Mouse (Mus musculus) limb, embryonic 10.5 days (tissue): ENCODE data around the gene Ddah1. TPM values are rescaled to one million over a fixed set of nuclear protein-coding genes. Genes with fewer than 3 reads are reported as not detected.

ENCODE experiments used
- DNase-seq: peaks from one replicate; pipeline ENCODE4 v3.0.0-alpha.2; 2017; ENCODE audit warnings: low spot score
- H3K27ac ChIP-seq: fragments of 300-500 bp; sonication (generic); 2 replicates; pipeline ENCODE4 v1.5.1; 2016; ENCODE audit warnings: mild to moderate bottlenecking
- H3K27me3 ChIP-seq: fragments of 300-500 bp; sonication (generic); 2 replicates; pipeline ENCODE4 v1.6.1; 2016; ENCODE audit warnings: low read depth, mild to moderate bottlenecking; ENCODE audit not compliant: poor library complexity, severe bottlenecking
- H3K36me3 ChIP-seq: fragments of 300-500 bp; sonication (generic); 2 replicates; pipeline ENCODE4 v1.6.1; 2016; ENCODE audit warnings: mild to moderate bottlenecking, moderate library complexity
- H3K4me1 ChIP-seq: fragments of 300-500 bp; sonication (generic); 2 replicates; pipeline ENCODE4 v1.6.1; 2016
- H3K4me3 ChIP-seq: fragments of 300-500 bp; sonication (generic); 2 replicates; pipeline ENCODE4 v1.5.1; 2016; ENCODE audit warnings: mild to moderate bottlenecking, moderate library complexity
- H3K9me3 ChIP-seq: fragments of 300-500 bp; sonication (generic); replicated peaks from 2 replicates; pipeline ENCODE4 v1.6.1; 2016; ENCODE audit warnings: mild to moderate bottlenecking
- whole genome bisulfite sequencing: fragments of 180-500 bp; shearing (Covaris S2); methylation state at CpG from one replicate; pipeline ENCODE4 v1.1.7; 2016; 5-methylcytosine and 5-hydroxymethylcytosine counted together
- polyA plus RNA-seq: library from polyadenylated mRNA; unstranded; fragments of >200 nt; fragmentation: Nextera tagmentation; extraction: Ambion mirVana; gene quantifications from 2 replicates; pipeline ENCODE4 v1.2.1, GENCODE M21; 2016

The Ddah1 gene
- 13.7 and 14.2 TPM in 2 replicates for polyA plus RNA-seq

DNA sequence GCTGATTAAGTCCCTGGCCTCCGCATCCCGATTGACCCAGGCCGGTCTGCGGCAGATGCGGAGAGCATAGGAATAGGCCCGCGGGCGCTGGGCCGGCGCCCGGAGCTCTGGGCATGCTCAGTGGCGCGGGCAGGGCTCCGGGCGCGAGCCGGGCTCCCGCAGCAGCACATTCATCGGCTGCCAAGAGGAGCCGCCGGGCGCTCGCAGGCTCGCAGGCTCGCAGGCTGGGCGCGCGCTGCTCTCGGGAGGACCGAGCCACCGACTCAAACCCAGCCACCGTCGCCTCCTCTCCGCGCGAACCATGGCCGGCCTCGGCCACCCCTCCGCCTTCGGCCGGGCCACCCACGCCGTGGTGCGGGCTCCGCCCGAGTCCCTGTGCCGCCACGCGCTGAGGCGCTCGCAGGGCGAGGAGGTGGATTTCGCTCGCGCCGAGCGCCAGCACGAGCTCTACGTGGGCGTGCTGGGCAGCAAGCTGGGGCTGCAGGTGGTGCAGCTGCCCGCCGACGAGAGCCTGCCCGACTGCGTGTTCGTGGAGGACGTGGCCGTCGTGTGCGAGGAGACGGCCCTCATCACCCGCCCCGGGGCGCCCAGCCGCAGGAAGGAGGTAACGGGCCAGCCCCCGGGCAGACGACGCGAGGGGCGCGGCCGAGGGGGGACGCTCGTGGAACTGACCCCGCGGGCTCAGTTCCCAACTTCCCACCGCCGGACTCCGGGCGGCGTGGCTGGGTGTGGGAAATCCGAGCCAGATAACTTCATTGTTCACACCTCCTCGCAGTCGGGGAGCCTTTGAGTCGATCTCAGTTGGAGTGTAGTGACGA, at the start of gene Ddah1:
Ddah1 (plus strand) TSS at position 115 of the 818 bp plus-strand sequence.
- H3K27me3 ChIP-seq, result peaks cover 54% of the 10 kb centered on the region
- WGBS, result under 1% methylated on average over 97 of the region's 97 CpGs
- peak within 1 kb of the TSS; percentile 89 for H3K27ac ChIP-seq
- peaks cover 25% of the 10 kb centered on the region for H3K4me1 ChIP-seq
- DNase-seq, result peak; percentile 82
- H3K4me3 ChIP-seq, result peak within 1 kb of the TSS; percentile 74
- H3K9me3 ChIP-seq, result no peaks in the 10 kb centered on the region
- H3K36me3 ChIP-seq, result no peaks in the 10 kb centered on the region

DNA sequence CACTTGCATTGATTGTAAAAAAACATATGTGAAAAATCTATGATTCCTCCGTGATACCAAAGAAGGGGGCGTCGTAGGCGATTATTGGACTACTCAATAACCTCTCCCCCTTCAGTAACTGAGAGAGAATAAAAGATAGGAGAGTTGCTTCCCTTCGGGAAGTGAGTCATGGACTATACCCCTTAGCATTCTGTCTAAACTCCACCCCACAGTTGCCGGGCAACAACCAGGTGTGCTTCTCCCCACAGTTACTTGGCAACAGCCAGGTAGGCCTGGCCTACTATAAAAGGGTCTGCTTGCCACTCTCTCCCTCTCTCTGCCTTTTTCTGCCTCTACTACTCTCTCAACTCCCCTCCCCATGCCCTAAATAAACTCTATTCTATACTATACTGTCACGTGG, 42.6 kb upstream of the Ddah1 start:
- H3K4me3 ChIP-seq, result no peak overlapping the region
- no peak overlapping the region for H3K27ac ChIP-seq
- 90% methylated on average over 7 of the region's 7 CpGs for WGBS
- H3K4me1 ChIP-seq, result peaks cover 8% of the 10 kb centered on the region
- DNase-seq, result peak; percentile 18
- no peaks in the 10 kb centered on the region for H3K36me3 ChIP-seq
- H3K27me3 ChIP-seq, result no peaks in the 10 kb centered on the region
- no peaks in the 10 kb centered on the region for H3K9me3 ChIP-seq

DNA sequence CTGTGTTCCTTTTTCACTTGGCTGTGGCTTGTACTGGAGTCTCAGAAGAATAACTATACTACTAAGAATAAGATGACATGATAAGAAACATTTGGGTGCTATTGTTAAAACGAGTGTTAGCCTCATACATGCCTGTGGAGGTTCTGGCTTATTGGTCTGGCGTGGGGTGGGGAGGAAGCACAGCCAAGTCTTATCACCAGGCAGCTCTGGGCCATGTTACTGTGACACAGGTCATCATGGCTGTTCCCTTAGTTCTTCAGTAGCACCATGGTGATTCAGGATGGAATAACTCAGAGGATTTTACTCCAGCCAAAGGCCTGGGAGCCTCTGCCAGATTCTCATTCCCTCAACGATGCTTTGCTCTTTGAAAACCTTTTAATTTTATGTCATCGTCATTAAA, 38.8 kb upstream of the Ddah1 start:
- DNase-seq, result no peak
- no peaks in the 10 kb centered on the region for H3K27me3 ChIP-seq
- peaks cover 8% of the 10 kb centered on the region for H3K4me1 ChIP-seq
- 79% methylated on average over 4 of the region's 4 CpGs for WGBS
- H3K9me3 ChIP-seq, result no peaks in the 10 kb centered on the region
- H3K4me3 ChIP-seq, result no peak overlapping the region
- H3K27ac ChIP-seq, result no peak overlapping the region
- no peaks in the 10 kb centered on the region for H3K36me3 ChIP-seq

DNA sequence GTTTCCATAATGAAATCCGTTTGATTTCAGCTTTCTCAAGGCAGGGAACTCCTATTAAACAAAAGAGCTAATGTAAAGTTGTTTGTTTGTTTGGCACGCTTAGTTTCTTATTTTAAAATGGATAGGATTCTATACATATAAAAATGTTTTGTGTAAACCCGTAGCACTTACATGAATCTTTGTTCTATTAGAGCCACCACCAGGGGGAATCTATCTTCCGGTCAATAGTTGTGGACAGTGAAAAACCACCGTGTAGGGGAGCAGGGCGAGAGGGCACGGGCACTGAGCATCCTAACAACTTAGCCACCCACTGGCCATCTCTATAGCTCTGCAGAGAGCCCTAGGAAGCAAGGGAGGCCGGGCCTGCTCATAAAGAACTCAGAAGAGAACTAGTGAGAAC, 33.4 kb upstream of the Ddah1 start:
- Histone ChIP-seq H3K4me1 (peaks cover 11% of the 10 kb centered on the region), H3K27me3 (no peaks in the 10 kb centered on the region), H3K9me3 (no peaks in the 10 kb centered on the region), H3K27ac (no peak overlapping the region), H3K36me3 (no peaks in the 10 kb centered on the region), H3K4me3 (no peak overlapping the region)
- no peak for DNase-seq
- 81% methylated on average over 8 of the region's 8 CpGs for WGBS

DNA sequence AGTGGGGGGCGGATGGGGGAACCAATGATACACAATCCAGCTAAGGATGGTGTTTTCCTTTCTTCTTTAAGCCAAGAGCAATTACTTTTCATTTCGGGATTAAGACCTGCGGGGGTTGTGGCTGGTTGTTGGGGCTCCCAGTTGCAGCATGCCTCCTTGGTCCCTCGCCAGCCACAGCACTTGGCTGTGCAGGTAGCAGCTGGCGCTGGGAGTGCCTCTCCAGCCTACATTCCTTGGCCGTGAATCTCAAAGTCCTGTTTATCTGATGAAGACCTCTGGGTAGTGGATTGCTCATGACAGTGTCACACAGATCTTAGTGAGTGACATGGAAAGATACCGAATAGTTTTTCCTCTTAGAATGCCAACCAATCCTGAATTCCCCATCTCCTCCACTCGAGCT, 30.1 kb upstream of the Ddah1 start:
- Histone ChIP-seq H3K4me3 (no peak overlapping the region), H3K9me3 (no peaks in the 10 kb centered on the region), H3K4me1 (peaks cover 13% of the 10 kb centered on the region), H3K27ac (no peak overlapping the region), H3K27me3 (no peaks in the 10 kb centered on the region), H3K36me3 (no peaks in the 10 kb centered on the region)
- DNase-seq, result no peak
- 70% methylated on average over 8 of the region's 8 CpGs for WGBS

DNA sequence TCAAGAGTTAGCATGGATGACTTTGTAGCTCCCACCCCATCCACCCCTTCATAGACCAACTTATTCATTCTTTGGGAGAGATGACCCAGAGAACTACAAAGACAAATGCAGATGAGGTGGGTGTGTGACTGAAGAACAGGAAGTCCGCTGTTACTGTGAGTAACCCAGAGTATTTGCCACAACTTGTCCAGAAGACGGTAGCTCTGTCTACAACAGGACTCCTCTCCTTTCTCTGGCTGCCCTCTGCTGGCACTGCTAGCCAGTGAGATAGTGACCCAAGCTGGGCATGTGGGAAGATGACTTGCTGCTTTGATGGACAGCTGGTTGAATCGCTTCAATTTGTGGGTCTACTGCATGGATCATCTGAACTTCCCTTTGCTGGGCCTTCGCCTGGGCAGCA, 28.9 kb upstream of the Ddah1 start:
- DNase-seq, result no peak

DNA sequence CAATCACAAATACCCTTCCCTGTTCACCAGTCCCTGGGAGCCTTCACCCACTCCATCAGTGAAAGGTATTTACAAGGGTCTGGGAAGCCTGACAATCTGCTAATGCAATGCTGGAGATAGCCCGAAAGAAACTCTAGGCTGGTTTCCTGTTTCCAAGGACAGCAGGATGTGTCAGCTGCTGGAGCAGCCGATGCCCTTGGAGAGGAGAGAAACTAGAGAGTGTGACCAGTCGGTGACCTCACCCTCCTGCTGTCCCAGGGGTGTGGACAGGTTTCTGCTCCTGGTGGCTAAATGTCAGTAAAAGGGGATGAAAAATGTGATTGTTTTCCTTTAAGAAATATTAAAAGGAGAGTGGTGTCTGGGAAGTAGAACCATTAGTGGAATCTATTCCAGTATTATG, 28.4 kb upstream of the Ddah1 start:
- WGBS, result 6% methylated on average over 3 of the region's 3 CpGs
- no peak overlapping the region for H3K27ac ChIP-seq

More for the DNA sequence above, 28.9 kb upstream of the Ddah1 start:
- Histone ChIP-seq H3K27me3 (no peaks in the 10 kb centered on the region), H3K27ac (no peak overlapping the region), H3K9me3 (no peaks in the 10 kb centered on the region), H3K4me3 (no peak overlapping the region), H3K4me1 (peaks cover 13% of the 10 kb centered on the region), H3K36me3 (no peaks in the 10 kb centered on the region)
- WGBS, result 63% methylated on average over 4 of the region's 4 CpGs

DNA sequence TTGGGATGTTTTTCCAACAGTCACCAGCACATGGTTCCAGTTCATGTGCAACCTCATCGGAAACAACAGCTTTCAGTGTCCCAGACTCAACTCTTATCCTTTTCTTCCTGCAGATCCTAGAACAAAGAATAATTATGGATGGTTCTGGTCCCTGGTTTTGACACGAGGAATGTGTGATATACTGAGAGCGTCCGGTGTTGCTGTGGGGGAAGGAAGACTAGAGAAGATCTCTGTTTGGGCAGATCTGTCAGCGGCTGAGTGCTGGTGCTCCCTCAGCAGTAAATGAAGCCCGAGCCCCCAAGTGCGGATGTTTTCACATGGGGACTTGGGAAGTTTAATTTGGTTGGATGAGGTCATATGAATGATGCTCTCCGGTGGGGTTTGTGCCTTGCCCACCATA, 23.6 kb upstream of the Ddah1 start:
- H3K9me3 ChIP-seq, result no peaks in the 10 kb centered on the region
- WGBS, result 91% methylated on average over 8 of the region's 8 CpGs
- no peaks in the 10 kb centered on the region for H3K36me3 ChIP-seq
- H3K4me3 ChIP-seq, result no peak overlapping the region
- H3K4me1 ChIP-seq, result peaks cover 7% of the 10 kb centered on the region
- no peak for DNase-seq
- H3K27me3 ChIP-seq, result no peaks in the 10 kb centered on the region
- H3K27ac ChIP-seq, result no peak overlapping the region

More for the DNA sequence above, 28.4 kb upstream of the Ddah1 start:
- no peaks in the 10 kb centered on the region for H3K9me3 ChIP-seq
- H3K4me3 ChIP-seq, result no peak overlapping the region
- no peaks in the 10 kb centered on the region for H3K36me3 ChIP-seq
- H3K4me1 ChIP-seq, result peaks cover 13% of the 10 kb centered on the region
- no peaks in the 10 kb centered on the region for H3K27me3 ChIP-seq
- no peak for DNase-seq

DNA sequence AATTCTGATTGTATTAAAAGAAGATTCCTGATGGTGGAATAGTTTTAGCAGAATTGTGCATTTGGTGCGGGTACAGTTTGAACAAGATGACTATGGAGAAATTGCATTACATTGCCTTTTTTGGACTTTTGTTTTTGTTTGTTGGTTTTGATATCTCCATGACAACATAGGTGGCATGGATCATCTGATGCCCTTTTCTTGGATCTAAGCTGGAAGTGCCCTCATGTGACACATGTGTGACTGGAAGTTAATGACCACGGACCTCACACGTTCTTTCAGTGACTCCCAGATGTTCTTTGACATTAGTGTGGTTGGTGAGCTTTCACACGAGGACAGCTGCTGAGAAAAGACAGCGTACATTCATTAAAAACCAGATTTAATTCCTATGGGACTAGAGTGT, 21.9 kb upstream of the Ddah1 start:
- H3K4me3 ChIP-seq, result no peak overlapping the region
- H3K4me1 ChIP-seq, result peaks cover 11% of the 10 kb centered on the region
- WGBS, result 66% methylated on average over 5 of the region's 5 CpGs
- H3K27ac ChIP-seq, result no peak overlapping the region
- H3K36me3 ChIP-seq, result no peaks in the 10 kb centered on the region
- H3K27me3 ChIP-seq, result no peaks in the 10 kb centered on the region
- no peaks in the 10 kb centered on the region for H3K9me3 ChIP-seq
- no peak for DNase-seq

DNA sequence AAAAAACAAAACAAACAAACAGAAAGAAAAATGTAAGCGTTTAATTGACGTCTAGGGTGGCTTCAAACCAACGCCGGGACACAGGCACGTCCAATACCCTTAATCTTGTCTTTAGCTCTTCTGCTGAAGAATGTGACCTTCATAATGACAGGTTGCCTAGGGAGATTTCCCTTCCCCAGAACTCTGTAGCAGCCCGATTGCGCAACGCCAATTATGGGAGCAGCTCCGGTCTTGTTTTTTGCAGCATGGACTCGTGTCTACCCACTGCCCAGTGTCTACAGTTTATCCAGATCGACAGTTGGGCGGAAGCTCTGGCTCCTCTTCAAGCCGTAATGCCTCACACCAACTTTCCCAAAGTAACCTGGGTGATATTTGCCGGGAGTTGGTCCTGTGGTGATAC, 19.8 kb upstream of the Ddah1 start:
- Histone ChIP-seq H3K9me3 (no peaks in the 10 kb centered on the region), H3K27me3 (no peaks in the 10 kb centered on the region), H3K4me1 (peaks cover 22% of the 10 kb centered on the region), H3K36me3 (no peaks in the 10 kb centered on the region), H3K4me3 (no peak overlapping the region), H3K27ac (no peak overlapping the region)
- WGBS, result 85% methylated on average over 14 of the region's 14 CpGs
- no peak for DNase-seq

DNA sequence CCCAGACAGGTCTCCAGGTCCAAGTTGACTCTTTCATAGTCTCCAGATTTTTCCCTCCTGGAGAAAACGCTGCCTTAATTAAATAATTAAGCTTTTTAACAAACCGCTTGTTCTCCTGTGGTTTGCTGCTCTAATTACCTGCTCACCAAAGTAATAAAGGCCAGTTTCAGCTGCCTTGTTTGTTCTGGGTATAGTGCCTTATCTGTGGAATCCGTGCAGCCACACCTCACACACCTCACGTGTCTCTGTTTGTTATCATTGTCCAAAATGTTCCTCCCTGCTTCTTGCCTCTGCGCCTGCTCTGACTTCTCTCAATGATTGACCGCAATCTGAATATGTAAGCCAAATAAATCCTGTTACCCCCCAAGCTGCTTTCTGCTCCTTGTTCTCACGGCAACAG, 18.6 kb upstream of the Ddah1 start:
- peaks cover 25% of the 10 kb centered on the region for H3K4me1 ChIP-seq
- no peak overlapping the region for H3K27ac ChIP-seq
- H3K9me3 ChIP-seq, result no peaks in the 10 kb centered on the region
- 64% methylated on average over 7 of the region's 7 CpGs for WGBS
- H3K4me3 ChIP-seq, result no peak overlapping the region
- no peaks in the 10 kb centered on the region for H3K36me3 ChIP-seq
- no peak for DNase-seq
- no peaks in the 10 kb centered on the region for H3K27me3 ChIP-seq

DNA sequence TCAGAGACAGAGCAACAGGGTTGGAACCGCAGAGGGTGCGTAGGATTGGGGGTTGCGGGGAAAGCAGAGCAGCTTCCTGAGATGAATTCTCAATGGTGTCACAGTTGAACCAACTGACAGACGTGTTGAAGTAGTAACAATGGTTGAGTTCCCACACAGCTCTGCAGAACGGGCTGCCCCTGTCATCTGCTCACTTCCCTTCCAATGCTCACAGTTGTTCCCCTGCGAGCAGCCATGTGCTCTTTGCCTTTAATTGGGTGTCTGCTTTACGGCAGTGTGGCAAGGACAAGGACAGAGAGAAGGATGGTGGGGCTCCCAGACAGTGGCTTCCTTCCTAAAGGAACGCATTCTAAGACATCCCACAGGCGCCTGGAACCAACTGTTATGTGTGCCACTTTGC, 15.4 kb upstream of the Ddah1 start:
- Histone ChIP-seq H3K27me3 (no peaks in the 10 kb centered on the region), H3K9me3 (no peaks in the 10 kb centered on the region), H3K4me3 (no peak overlapping the region), H3K36me3 (no peaks in the 10 kb centered on the region), H3K27ac (0 out of 2 replicates have a peak overlapping the region, but pooled peaks have one; percentile 4), H3K4me1 (peaks cover 25% of the 10 kb centered on the region)
- WGBS, result 54% methylated on average over 9 of the region's 9 CpGs
- no peak for DNase-seq

DNA sequence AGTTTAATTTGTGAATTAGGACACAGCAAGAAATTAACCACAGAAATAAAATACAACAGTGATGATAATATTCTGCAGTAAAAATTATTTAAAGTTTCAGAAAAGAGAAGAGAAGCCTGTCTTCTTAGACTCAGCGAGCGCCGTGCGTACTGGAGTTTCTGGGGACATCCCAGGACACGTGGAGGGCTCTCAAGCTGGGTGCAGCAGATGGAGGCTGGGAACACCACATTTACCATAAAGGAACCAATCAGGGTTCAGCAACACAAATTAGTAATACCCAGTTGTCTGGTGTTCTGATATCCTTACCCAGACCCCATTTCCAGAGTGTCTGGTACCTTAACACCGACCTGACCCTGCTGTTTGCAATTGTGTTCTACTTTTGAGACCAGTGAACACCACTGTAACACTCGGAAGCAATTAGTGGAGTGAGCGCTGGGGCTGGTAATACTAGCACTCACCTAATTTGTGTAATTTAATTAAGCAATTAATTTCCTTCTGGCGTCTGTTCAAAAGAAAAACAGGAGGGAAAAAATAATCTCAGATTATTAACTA, 14.9 kb upstream of the Ddah1 start:
- WGBS, result 62% methylated on average over 9 of the region's 9 CpGs
- H3K4me3 ChIP-seq, result no peak overlapping the region
- H3K27ac ChIP-seq, result 0 out of 2 replicates have a peak overlapping the region, but pooled peaks have one; percentile 4
- no peaks in the 10 kb centered on the region for H3K36me3 ChIP-seq
- H3K27me3 ChIP-seq, result no peaks in the 10 kb centered on the region
- no peak for DNase-seq
- peaks cover 25% of the 10 kb centered on the region for H3K4me1 ChIP-seq
- H3K9me3 ChIP-seq, result no peaks in the 10 kb centered on the region
